Mouse (Mus musculus) testis, postnatal 10 days (tissue): Measurements from ENCODE around the gene Vmn2r1.

Experiments
- DNase-seq: peaks from one replicate; pipeline ENCODE4 v3.0.0; 2021; ENCODE audit warnings: low spot score

Gene Vmn2r1

DNA sequence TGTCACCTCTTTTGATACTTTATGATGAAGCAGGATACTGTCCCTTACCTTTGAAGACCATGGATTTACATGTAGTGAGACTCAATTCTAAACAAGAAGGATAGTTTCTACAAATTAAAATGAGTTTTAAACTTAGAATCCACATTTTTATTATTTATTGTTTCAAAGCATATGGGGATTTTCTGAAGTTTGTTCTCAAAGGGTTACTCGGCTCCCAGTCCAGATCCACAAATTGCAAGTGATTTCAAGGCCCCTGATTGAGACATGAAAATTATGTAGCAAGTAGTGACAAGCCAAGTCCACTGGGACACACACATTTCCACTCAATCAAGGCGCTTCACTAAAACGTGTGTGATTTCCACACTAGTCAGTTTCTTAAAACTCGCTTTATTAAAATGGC, at the start of gene Vmn2r1:
Gene Vmn2r1, plus strand, starts transcription at position 301 of the 400 bp plus-strand sequence.
- DNase-seq: no peak

DNA sequence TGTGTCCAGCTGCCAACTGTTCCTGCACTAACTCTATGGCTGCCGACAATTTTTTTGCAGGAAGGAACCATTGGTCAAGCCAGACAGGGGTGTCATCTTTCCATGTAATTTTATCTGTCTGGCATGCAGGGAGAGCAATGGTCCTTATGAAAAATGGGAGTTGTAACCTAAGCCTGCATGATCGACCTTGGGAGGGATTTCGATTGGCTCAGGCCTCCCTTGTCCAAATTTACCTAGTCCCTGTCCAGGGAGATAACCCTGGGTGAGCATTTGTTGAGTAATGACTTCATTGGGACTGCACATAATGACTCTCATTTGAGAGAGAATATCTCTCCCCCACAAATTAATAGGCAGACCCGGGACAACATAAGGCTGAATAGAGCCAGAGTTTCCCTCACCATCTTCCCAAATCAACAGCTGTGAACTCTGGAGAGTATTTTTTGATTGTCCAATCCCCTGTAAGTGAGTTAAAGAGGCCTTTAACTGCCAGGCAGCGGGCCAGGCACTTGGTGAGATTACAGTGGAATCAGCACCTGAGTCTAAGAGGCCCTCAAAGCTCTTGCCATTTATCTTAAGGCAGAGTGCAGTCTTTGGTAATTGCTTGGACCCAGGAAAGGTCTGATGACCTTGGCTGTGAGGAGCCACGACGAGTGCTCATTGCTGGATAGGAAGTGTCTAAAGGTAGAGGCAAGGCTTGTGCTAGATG, 43.1 kb upstream of the Vmn2r1 start:
- no peak for DNase-seq

DNA sequence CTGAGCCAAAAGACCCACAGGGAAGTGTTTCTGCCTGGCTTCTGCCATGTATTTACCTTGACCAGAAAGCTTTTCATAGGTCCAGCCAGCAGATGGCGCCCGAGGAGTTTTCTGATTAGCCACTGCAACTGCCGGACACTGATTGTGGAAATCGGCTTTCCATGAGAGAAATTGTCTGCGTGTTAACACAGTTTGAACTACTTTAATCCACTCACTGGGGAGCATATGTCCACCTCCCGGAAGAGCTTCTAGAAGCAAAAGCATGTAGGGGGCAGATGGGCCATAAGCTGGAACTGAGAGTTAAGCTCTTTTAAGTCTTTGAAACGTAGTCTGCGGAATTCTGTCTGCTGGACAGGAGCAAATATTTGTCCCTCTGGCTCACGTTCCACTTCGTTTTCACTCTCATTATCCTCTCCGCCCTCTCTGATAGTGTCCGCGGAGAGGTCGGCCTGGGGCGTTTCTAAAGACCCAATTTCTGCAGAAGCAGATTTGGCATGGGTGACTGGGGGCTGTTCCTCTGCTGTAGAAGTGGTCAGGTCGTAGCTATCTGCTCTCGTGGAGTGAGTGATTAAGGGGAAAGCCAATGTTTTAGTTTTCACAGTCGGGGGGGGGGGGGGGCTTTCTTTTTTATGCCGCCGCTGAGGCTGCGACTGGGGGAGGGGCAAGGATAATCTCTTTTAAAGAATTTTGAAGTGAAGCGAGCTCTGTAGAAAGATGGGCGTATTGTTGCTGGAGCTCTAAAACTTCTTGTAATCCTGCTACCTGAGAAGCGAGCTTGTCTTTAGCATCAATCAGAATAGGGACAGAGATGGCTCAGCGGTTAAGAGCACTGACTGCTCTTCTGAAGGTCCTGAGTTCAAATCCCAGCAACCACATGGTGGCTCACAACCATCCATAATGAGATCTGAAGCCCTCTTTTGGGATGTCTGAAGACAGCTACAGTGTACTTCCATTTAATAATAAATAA, 41.2 kb upstream of the Vmn2r1 start:
- peak; percentile 94 for DNase-seq

DNA sequence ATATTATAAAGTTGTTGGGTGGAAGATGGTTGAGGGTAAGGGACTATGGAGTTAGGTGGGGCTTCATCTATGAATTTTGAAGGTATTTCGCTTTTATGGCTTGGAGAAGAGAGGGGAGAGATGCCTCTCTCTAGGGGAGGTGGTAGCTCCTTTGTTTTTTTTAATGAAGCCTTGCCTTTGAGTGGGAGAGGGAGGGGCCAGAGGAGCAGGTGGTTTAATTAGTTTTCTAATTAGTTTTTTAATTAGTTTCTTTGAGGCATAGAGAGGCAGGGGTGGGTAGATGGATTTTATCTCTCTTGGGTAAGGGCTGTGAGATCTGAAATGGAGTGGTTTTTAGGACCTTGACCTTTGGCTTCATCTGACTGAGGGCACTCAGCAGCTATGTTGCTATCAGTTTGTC, 31.4 kb downstream of the Vmn2r1 start:
- no peak for DNase-seq

DNA sequence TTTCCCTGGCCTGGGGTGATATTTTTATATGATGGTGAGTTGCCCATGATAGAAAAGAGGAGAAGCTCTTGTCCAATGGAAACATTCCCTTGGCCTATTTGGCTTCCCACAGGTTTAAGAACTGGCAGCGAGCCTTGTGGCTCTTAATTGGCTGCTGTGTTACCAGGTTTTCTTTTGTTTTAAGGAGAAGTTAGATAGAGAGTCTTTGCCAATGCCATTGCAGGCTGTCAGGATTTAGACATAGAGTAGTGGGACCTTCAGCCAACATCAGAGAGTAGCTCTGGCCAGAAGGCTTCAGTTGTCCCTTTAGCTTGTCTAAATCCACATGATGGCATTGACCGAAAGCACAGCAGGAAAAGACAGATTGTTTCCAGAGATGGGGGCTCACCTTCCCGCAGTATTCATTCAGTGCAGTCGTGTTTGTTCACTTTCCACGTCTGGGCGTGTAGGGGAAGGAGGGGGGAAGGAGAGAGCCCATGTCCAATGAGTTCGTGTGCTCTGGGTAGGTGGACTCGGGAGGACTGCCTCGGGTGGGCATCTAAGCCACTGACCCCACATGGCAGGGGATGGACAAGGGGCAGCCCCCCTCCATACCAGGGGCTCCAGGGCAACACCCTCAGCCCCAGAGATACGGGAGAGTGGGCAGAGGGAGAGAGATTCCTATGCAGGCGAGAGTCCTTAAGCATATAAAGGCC, 32.2 kb downstream of the Vmn2r1 start:
- no peak for DNase-seq

DNA sequence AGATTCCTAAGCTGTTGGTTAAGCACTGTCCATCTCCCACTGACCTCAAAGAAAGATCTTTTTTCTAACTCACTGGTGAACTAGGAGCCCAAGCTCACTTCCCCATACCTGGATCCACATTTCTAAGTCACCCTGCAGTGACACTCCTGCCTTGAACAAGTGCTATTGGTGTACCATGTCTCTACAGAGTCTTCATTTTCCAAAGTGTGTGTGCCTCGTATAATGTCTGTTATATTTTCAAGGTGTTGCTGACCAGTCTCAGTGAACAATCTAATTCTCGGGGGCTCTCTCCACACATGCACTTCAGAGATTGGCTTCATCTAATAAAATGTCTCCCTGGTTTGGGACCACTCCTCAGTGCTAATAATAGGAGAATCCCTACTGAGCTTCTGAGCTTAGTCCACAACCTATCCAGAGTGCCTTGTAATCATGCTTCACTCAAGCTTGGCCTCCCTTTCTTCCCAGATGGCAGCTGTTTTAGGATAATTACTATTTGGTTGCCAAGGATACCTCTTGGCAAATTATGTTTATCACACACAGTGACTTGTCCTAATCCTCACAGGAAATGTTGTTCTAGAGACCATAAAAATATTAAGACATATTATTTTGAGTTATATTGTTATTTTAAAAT, 60.6 kb downstream of the Vmn2r1 start, which contains the start of gene Vmn2r2:
Gene Vmn2r2, minus strand, starts transcription at position 51 of the 631 bp plus-strand sequence.
- DNase-seq: no peak
